Mouse (Mus musculus) thymus, adult 2 months (tissue): ENCODE results near the gene Ddb2.

ENCODE experiments used
- CTCF ChIP-seq: fragments of 200-500 bp; IDR thresholded peaks from 2 replicates; pipeline ENCODE4 v1.5.1; 2012; ENCODE audit warnings: mild to moderate bottlenecking, control low read depth, low read length, moderate library complexity, borderline replicate concordance; ENCODE audit not compliant: control insufficient read depth, poor library complexity, insufficient read depth; ENCODE audit errors: extremely low read depth
- POLR2A ChIP-seq: fragments of 200-500 bp; IDR thresholded peaks from 2 replicates; pipeline ENCODE4 v1.6.1; 2012; ENCODE audit warnings: mild to moderate bottlenecking, low read length, control low read depth, moderate library complexity; ENCODE audit not compliant: control insufficient read depth, poor library complexity, insufficient read depth; ENCODE audit errors: extremely low read depth

- TF ChIP-seq POLR2A (no peak), CTCF (no peak)
These were observed 7.0 kb downstream of the Ddb2 start for GRCm38 (mm10) chr2:91229735-91230134.
